Mouse (Mus musculus) kidney, adult 2 months (tissue): ENCODE measurements at regions not wholly inside any gene's neighbourhood (a gene's known extent, or its start where the extent isn't known, plus 50 kb on each side); places are given as distances from the start of the nearest gene placed in this dataset.

Experiments
- CTCF ChIP-seq: fragments of 200-500 bp; conservative IDR thresholded peaks from 2 replicates; pipeline ENCODE4 v1.5.1; 2011; ENCODE audit warnings: low read depth, mild to moderate bottlenecking, control low read depth, low read length, moderate library complexity, mixed read lengths; ENCODE audit not compliant: insufficient read depth, insufficient read length
- POLR2A ChIP-seq: fragments of 200-500 bp; IDR thresholded peaks from one replicate; pipeline ENCODE4 v1.6.1; 2011; ENCODE audit warnings: low read depth, low read length, control low read depth

GRCm38 (mm10) chr10:120308681-120309080 lies 81.8 kb downstream of the Llph start:
- TF ChIP-seq POLR2A (no peak), CTCF (no peak)
